Mouse (Mus musculus) heart, embryonic 10.5 days (tissue): ENCODE measurements at regions not wholly inside any gene's neighbourhood (a gene's known extent, or its start where the extent isn't known, plus 50 kb on each side); places are given as distances from the start of the nearest gene placed in this dataset.

Source experiments
- DNase-seq: peaks from one replicate; pipeline ENCODE4 v3.0.0-alpha.2; 2017; ENCODE audit warnings: low spot score
- H3K27ac ChIP-seq: fragments of 300-500 bp; sonication (generic); 2 replicates; pipeline ENCODE4 v1.5.1; 2016; ENCODE audit warnings: mild to moderate bottlenecking
- H3K27me3 ChIP-seq: fragments of 300-500 bp; sonication (generic); 2 replicates; pipeline ENCODE4 v1.6.1; 2016; ENCODE audit warnings: mild to moderate bottlenecking; ENCODE audit not compliant: poor library complexity, insufficient read depth, severe bottlenecking
- H3K36me3 ChIP-seq: fragments of 300-500 bp; sonication (generic); 2 replicates; pipeline ENCODE4 v1.6.1; 2016; ENCODE audit warnings: mild to moderate bottlenecking, moderate library complexity
- H3K4me1 ChIP-seq: fragments of 300-500 bp; sonication (generic); 2 replicates; pipeline ENCODE4 v1.6.1; 2016; ENCODE audit warnings: mild to moderate bottlenecking
- H3K4me3 ChIP-seq: fragments of 300-500 bp; sonication (generic); 2 replicates; pipeline ENCODE4 v1.5.1; 2016; ENCODE audit warnings: mild to moderate bottlenecking, moderate library complexity
- H3K9me3 ChIP-seq: fragments of 300-500 bp; sonication (generic); 2 replicates; pipeline ENCODE4 v1.6.1; 2016; ENCODE audit warnings: mild to moderate bottlenecking, moderate library complexity
- WGBS: fragments of 180-500 bp; shearing (Covaris S2); methylation state at CpG from one replicate; pipeline ENCODE4 v1.1.7; 2016; 5-methylcytosine and 5-hydroxymethylcytosine counted together

DNA sequence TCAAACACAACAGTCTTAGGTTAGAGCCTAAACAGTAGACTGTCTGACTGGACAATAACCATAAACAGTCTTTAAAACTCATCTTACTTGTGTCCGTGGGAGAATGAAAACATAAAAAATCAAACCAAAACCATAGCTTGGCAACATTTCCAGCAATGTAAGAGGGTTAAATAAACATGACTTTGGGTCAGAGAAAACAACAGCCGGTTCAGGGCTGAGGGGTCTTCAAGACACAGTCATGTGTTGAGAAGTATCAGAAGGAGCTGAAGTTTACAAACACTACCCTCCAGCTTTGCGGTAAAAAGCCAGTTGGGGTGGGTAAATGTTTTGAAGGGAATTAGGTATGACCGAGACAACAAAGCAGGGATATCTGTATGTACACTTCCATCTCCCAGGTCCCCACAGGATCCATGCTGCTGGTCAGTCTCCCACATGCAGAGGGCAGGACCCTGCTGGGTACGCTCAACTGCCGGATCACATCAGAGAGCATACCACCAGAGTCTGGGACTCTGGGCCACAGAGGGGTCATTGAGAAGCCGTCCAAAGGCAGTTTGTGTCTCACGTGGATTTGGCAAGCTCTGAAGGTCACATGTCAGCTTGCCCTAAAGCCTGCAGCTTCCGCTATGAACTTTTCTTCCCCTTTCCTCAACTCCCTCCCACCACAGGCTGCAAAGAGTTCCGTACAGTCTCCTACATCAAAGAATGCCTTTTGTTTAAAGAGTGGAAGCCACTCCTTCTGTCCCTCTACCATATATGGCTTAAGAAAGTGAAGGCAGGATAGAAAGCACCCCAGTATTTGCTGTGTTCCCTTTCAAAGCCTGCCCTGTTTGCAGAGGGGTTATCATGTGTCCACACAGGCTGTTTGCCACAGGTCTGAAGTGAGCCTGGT, 103.9 kb upstream of the Thbs1 start:
- no peak for DNase-seq
- H3K36me3 ChIP-seq: no peaks in the 10 kb centered on the region
- no peaks in the 10 kb centered on the region for H3K9me3 ChIP-seq
- peaks cover 8% of the 10 kb centered on the region; the same call in 1 of the 2 replicates for H3K4me1 ChIP-seq
- no peaks in the 10 kb centered on the region; the same call in 1 of the 2 replicates for H3K27me3 ChIP-seq
- no peak overlapping the region for H3K4me3 ChIP-seq
- WGBS: 38% methylated on average over 10 of the region's 10 CpGs
- H3K27ac ChIP-seq: peak overlapping the region; percentile 66

GRCm38 (mm10) chr2:118011679-118012078, 100.0 kb upstream of the Thbs1 start:
- no peak for DNase-seq
- no peaks in the 10 kb centered on the region for H3K27me3 ChIP-seq
- H3K9me3 ChIP-seq: no peaks in the 10 kb centered on the region
- H3K36me3 ChIP-seq: no peaks in the 10 kb centered on the region
- H3K27ac ChIP-seq: no peak overlapping the region
- H3K4me3 ChIP-seq: no peak overlapping the region
- peaks cover 8% of the 10 kb centered on the region; the same call in 1 of the 2 replicates for H3K4me1 ChIP-seq
- 77% methylated on average over 7 of the region's 7 CpGs for WGBS

DNA sequence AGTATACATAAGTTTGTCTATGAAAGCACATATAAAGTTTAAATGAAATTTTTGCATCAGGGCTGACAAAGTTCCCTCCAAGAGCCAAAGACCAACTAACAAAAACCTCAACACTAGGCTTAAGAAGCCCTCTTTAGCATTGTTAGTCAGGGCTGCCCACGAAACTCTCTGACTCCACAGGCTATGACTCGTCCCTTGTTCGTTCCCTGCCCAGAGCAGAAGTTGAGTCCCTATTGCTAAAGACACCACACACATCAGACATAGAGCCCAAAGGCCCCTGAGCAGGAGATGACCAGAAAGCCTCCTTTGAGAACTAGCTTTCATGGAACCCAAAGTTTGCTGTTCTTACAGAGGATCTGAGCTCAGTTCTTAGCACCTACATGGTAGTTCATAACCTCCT, 99.5 kb upstream of the Thbs1 start:
- H3K36me3 ChIP-seq: no peaks in the 10 kb centered on the region
- no peak overlapping the region for H3K4me3 ChIP-seq
- no peak for DNase-seq
- H3K4me1 ChIP-seq: peaks cover 8% of the 10 kb centered on the region; the same call in 1 of the 2 replicates
- no peak overlapping the region for H3K27ac ChIP-seq
- 83% methylated on average over 3 of the region's 3 CpGs for WGBS
- H3K27me3 ChIP-seq: no peaks in the 10 kb centered on the region
- no peaks in the 10 kb centered on the region for H3K9me3 ChIP-seq

- H3K36me3 ChIP-seq: no peaks in the 10 kb centered on the region
- H3K27ac ChIP-seq: no peak overlapping the region
- H3K9me3 ChIP-seq: no peaks in the 10 kb centered on the region
- no peaks in the 10 kb centered on the region for H3K27me3 ChIP-seq
- no peak for DNase-seq
- 87% methylated on average over 3 of the region's 3 CpGs for WGBS
- H3K4me1 ChIP-seq: peaks cover 1% of the 10 kb centered on the region; the same call in 1 of the 2 replicates
- H3K4me3 ChIP-seq: no peak overlapping the region
Measured at GRCm38 (mm10) chr2:118013156-118013555, 98.5 kb upstream of the Thbs1 start.

- Histone ChIP-seq H3K4me1 (no peaks in the 10 kb centered on the region), H3K36me3 (no peaks in the 10 kb centered on the region), H3K9me3 (no peaks in the 10 kb centered on the region), H3K27me3 (no peaks in the 10 kb centered on the region), H3K4me3 (no peak overlapping the region), H3K27ac (no peak overlapping the region)
- no peak for DNase-seq
- WGBS: 81% methylated on average over 1 of the region's 1 CpGs
Measured at GRCm38 (mm10) chr2:118015182-118015581, 96.5 kb upstream of the Thbs1 start.

DNA sequence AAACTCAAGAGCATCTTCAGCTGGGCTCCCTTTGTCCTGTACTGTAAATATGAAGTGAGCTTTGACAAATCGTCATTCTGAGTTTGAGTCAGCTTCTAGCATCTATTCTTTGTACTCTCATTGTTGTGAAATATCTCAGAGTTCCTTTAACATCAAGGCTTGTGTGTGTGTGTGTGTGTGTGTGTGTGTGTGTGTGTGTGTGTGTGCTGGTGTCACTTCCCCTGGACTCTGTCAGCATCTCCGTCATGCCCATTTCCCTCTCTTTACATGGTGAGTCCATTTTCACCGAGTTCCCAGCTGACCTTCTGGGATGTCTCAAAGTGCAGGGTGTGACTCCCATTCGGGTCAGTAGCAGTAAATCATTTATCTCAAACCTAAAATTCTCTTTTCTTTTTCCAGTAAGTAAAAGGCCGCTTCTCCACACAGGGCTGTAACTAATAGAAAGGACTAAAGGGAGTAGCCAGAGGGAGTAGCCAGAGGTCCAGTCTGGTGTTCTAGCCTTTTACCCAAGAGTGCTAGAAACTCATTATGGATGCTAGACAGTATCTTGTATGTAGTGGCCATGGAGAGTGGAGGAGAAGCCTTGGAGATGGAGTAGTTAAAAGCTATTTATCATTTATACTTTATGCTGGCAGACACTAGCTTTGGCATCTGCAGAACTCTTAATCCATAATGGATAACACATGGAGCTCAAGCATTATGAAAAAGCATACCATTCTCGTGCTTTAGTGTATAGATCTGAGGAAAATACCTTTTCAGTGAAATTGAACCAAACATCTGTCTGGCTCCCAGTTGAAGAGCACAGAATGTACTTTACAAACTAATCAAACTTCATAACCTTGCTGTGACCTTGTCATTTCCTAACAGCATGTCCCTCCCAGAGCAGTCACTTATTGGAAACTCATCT, 85.6 kb upstream of the Thbs1 start:
- no peak overlapping the region for H3K4me3 ChIP-seq
- DNase-seq: no peak
- H3K27me3 ChIP-seq: no peaks in the 10 kb centered on the region
- WGBS: 69% methylated on average over 6 of the region's 6 CpGs
- no peak overlapping the region for H3K27ac ChIP-seq
- no peaks in the 10 kb centered on the region for H3K9me3 ChIP-seq
- H3K36me3 ChIP-seq: no peaks in the 10 kb centered on the region
- H3K4me1 ChIP-seq: no peaks in the 10 kb centered on the region

GRCm38 (mm10) chr2:118028881-118029280, 82.8 kb upstream of the Thbs1 start:
- no peaks in the 10 kb centered on the region for H3K36me3 ChIP-seq
- no peak overlapping the region for H3K27ac ChIP-seq
- 79% methylated on average over 1 of the region's 1 CpGs for WGBS
- no peak overlapping the region for H3K4me3 ChIP-seq
- no peak for DNase-seq
- no peaks in the 10 kb centered on the region for H3K27me3 ChIP-seq
- no peaks in the 10 kb centered on the region for H3K9me3 ChIP-seq
- no peaks in the 10 kb centered on the region for H3K4me1 ChIP-seq

DNA sequence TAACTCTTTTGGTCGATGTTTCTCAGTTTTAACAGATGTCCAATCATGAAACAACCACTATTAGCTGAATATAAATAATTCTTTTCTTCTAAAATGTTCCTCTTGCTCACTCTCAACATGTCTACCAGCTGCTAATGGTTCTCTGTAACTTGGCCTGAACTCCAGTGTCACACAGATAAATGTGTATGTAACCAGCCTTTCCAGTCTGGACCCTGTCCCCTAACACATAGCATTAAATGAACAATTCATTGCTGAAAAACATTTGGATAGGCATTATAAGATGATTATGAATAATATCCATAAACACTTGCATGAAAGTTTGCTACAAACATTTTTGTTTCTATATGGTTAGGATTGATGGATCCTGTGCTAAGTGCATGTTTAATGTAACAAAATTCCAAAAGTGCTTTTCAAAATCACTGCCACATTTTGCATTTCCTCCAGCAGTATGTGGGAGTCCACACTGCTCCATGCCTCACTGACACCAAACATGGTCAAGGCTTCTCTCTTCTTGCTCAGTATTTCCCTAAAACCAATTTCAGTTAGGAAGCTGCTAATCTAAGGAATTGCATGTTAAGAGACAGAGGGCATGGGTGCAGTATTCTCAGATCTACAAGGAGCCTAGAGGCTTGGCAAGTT, 82.1 kb upstream of the Thbs1 start:
- Histone ChIP-seq H3K9me3 (no peaks in the 10 kb centered on the region), H3K27ac (no peak overlapping the region), H3K36me3 (no peaks in the 10 kb centered on the region), H3K4me3 (no peak overlapping the region), H3K27me3 (no peaks in the 10 kb centered on the region), H3K4me1 (no peaks in the 10 kb centered on the region)
- 76% methylated on average over 1 of the region's 1 CpGs for WGBS
- no peak for DNase-seq

- H3K4me3 ChIP-seq: no peak overlapping the region
- H3K9me3 ChIP-seq: no peaks in the 10 kb centered on the region
- H3K4me1 ChIP-seq: no peaks in the 10 kb centered on the region
- WGBS: 70% methylated on average over 2 of the region's 2 CpGs
- no peaks in the 10 kb centered on the region for H3K36me3 ChIP-seq
- H3K27ac ChIP-seq: no peak overlapping the region
- H3K27me3 ChIP-seq: no peaks in the 10 kb centered on the region
- no peak for DNase-seq
Measured at GRCm38 (mm10) chr2:118031662-118032061, 80.0 kb upstream of the Thbs1 start.

- no peaks in the 10 kb centered on the region for H3K9me3 ChIP-seq
- H3K4me1 ChIP-seq: no peaks in the 10 kb centered on the region
- no peak overlapping the region for H3K4me3 ChIP-seq
- no peaks in the 10 kb centered on the region for H3K36me3 ChIP-seq
- 79% methylated on average over 4 of the region's 4 CpGs for WGBS
- no peak overlapping the region for H3K27ac ChIP-seq
- no peaks in the 10 kb centered on the region for H3K27me3 ChIP-seq
- DNase-seq: no peak
Measured at GRCm38 (mm10) chr2:118033377-118033776, 78.3 kb upstream of the Thbs1 start.

GRCm38 (mm10) chr2:118034026-118034425, 77.7 kb upstream of the Thbs1 start:
- WGBS: 79% methylated on average over 3 of the region's 3 CpGs
- Histone ChIP-seq H3K27me3 (no peaks in the 10 kb centered on the region), H3K4me1 (no peaks in the 10 kb centered on the region), H3K9me3 (no peaks in the 10 kb centered on the region), H3K4me3 (no peak overlapping the region), H3K27ac (no peak overlapping the region), H3K36me3 (no peaks in the 10 kb centered on the region)
- no peak for DNase-seq

DNA sequence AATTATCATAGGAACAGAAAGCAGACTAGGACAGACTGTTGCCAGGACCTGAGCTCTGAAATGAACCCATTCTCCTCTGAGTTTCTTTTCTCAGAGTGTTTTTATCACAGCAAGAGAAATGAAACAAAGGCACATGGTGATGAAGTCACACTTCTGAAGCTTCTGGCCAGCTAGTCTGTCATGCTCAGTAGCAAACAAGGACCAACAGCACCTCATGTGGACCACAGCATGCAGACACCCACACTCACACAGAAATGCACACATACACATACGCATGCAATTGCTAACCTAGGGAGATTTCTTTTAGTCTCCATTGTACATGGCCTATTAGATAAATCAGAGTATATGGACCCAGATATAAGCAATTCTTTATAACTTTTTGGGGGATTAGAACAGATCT, 76.3 kb upstream of the Thbs1 start:
- DNase-seq: no peak

More for the DNA sequence above, 76.3 kb upstream of the Thbs1 start:
- H3K4me3 ChIP-seq: no peak overlapping the region
- peaks cover 5% of the 10 kb centered on the region; the same call in 1 of the 2 replicates for H3K4me1 ChIP-seq
- no peaks in the 10 kb centered on the region for H3K27me3 ChIP-seq
- 89% methylated on average over 1 of the region's 1 CpGs for WGBS
- no peak overlapping the region for H3K27ac ChIP-seq
- no peaks in the 10 kb centered on the region for H3K36me3 ChIP-seq
- no peaks in the 10 kb centered on the region for H3K9me3 ChIP-seq
